Mouse (Mus musculus): ENCODE results near the gene Taf5l. TPM values are rescaled to one million over a fixed set of nuclear protein-coding genes. Genes with fewer than 3 reads are reported as not detected.
"Not testable (repeated sequence)": the region's sequence is repeated elsewhere in the genome, so short reads cannot be mapped to it uniquely, and the experiment has no call there.

Taf5l gene
- total RNA-seq, 2 experiments from 2014 or later: 21.7 to 22.3 TPM

- intact Hi-C loops (cut with DNase I): no loop called here
- no peak for DNase-seq (ENCODE audit: low spot score in 2 of 2)
These were observed 42.3 kb downstream of the Taf5l start for GRCm38 (mm10) chr8:123978926-123979325.

- no peak for DNase-seq (ENCODE audit: low spot score in 2 of 2)
- intact Hi-C loops (cut with DNase I): no loop called here
These were observed 42.9 kb downstream of the Taf5l start for GRCm38 (mm10) chr8:123978166-123978838.

- intact Hi-C loops (cut with DNase I): no loop called here
- DNase-seq (ENCODE audit: low spot score in 2 of 2): no peak
These were observed 43.7 kb downstream of the Taf5l start for GRCm38 (mm10) chr8:123977499-123977898.

- intact Hi-C loops (cut with DNase I): no loop called here
- no peak for DNase-seq (ENCODE audit: low spot score in 2 of 2)
These were observed 47.7 kb downstream of the Taf5l start for GRCm38 (mm10) chr8:123973495-123973894.

- DNase-seq (ENCODE audit: low spot score in 2 of 2): no peak
These were observed 54.3 kb downstream of the Taf5l start for GRCm38 (mm10) chr8:123966896-123967295.

GRCm38 (mm10) chr8:123961371-123961770 lies 59.8 kb downstream of the Taf5l start:
- intact Hi-C loops (cut with DNase I): no loop called here
- no peak for DNase-seq (ENCODE audit: low spot score in 2 of 2)

More at GRCm38 (mm10) chr8:123966896-123967295, 54.3 kb downstream of the Taf5l start:
- intact Hi-C loops (cut with DNase I): no loop called here

- DNase-seq (ENCODE audit: low spot score in 2 of 2); intact Hi-C loops (cut with DNase I): not testable (repeated sequence)
These were observed 60.6 kb downstream of the Taf5l start for GRCm38 (mm10) chr8:123960556-123960955.

GRCm38 (mm10) chr8:123960056-123960455 lies 61.1 kb downstream of the Taf5l start:
- intact Hi-C loops (cut with DNase I): no loop called here
- no peak for DNase-seq (ENCODE audit: low spot score in 2 of 2)

GRCm38 (mm10) chr8:123959473-123959872 lies 61.7 kb downstream of the Taf5l start:
- DNase-seq (ENCODE audit: low spot score in 2 of 2): no peak
- intact Hi-C loops (cut with DNase I): no loop called here

- peak; percentile 32 to 45 for DNase-seq (ENCODE audit: low spot score in 2 of 2)
- intact Hi-C loops (cut with DNase I): no loop called here
These were observed 63.1 kb downstream of the Taf5l start for GRCm38 (mm10) chr8:123958130-123958529.

- intact Hi-C loops (cut with DNase I): no loop called here
- DNase-seq (ENCODE audit: low spot score in 2 of 2): no peak
These were observed 67.0 kb downstream of the Taf5l start for GRCm38 (mm10) chr8:123954246-123954645.

- intact Hi-C loops (cut with DNase I): no loop called here
- DNase-seq (ENCODE audit: low spot score in 2 of 2): no peak
These were observed 67.5 kb downstream of the Taf5l start for GRCm38 (mm10) chr8:123953686-123954085.

GRCm38 (mm10) chr8:123950077-123950802 lies 71.0 kb downstream of the Taf5l start:
- DNase-seq (ENCODE audit: low spot score in 2 of 2): peak in 1 of 2 experiments; percentile 38
- intact Hi-C loops (cut with DNase I): no loop called here

GRCm38 (mm10) chr8:123949686-123949986 lies 71.6 kb downstream of the Taf5l start:
- DNase-seq (ENCODE audit: low spot score in 2 of 2): no peak
- intact Hi-C loops (cut with DNase I): loop anchor here (5.0 kb wide), 1 partner anchor 73 kb away; the partner anchor contains the start of genes Taf5l and Urb2

- DNase-seq (ENCODE audit: low spot score in 2 of 2): peak; percentile 99 to 100
- intact Hi-C loops (cut with DNase I): loop anchor here (5.0 kb wide), 1 partner anchor 73 kb away; the partner anchor contains the start of genes Taf5l and Urb2
These were observed 72.1 kb downstream of the Taf5l start, which contains the start of gene Nup133 for GRCm38 (mm10) chr8:123948942-123949685. Gene Nup133, minus strand, starts transcription at chr8:123949265.

Small RNA genes lying within 50 kb of the gene (microRNA-seq; reads per million reads assigned to microRNA genes)
- not detected for gene Mir1967

Other genes with a start within 250 kb of the Taf5l start
- gene Rab4a, start 215.4 kb downstream of the Taf5l start, total RNA-seq (2021): 10 to 100 TPM; 41.0 to 45.8 TPM
- 10 to 100 TPM; 70.7 to 82.7 TPM for gene Ccsap, start 161.2 kb downstream of the Taf5l start, total RNA-seq (2021)
- gene Acta1, start 126.6 kb downstream of the Taf5l start, total RNA-seq (2021): 10 to 100 TPM in 1 of 2 experiments, 1 to 10 TPM in 1; 9.7 to 13.4 TPM
- gene Nup133, start 72.1 kb downstream of the Taf5l start, total RNA-seq (2021): 10 to 100 TPM; 22.0 to 23.4 TPM
- 10 to 100 TPM; 15.6 to 18.1 TPM for gene Abcb10, start 38.3 kb downstream of the Taf5l start, total RNA-seq (2021)
- gene Urb2, start 111 bp upstream of the Taf5l start, total RNA-seq (2021): 10 to 100 TPM; 11.2 to 11.3 TPM
- 10 to 100 TPM; 45.4 to 49.7 TPM for gene Galnt2, start 210.0 kb upstream of the Taf5l start, total RNA-seq (2021)